Mouse (Mus musculus) limb, embryonic 12.5 days (tissue): ENCODE measurements around the gene Mrpl52. TPM values are rescaled to one million over a fixed set of nuclear protein-coding genes. Genes with fewer than 3 reads are reported as not detected.

Source experiments
- ATAC-seq: fragments of 200-750 bp; cut with Nextera tagmentation; 2 replicates; pipeline ENCODE4 v1.8.0; 2017; ENCODE audit warnings: low read depth, moderate TSS enrichment; ENCODE audit not compliant: insufficient number of reproducible peaks, insufficient read depth, low FRiP score, low TSS enrichment
- H3K27ac ChIP-seq: fragments of 300-500 bp; sonication (generic); 2 replicates; pipeline ENCODE4 v1.5.1; 2016; ENCODE audit warnings: mild to moderate bottlenecking, moderate library complexity
- H3K27me3 ChIP-seq: fragments of 300-500 bp; sonication (generic); 2 replicates; pipeline ENCODE4 v1.6.1; 2016; ENCODE audit warnings: mild to moderate bottlenecking, moderate library complexity
- H3K36me3 ChIP-seq: fragments of 300-500 bp; sonication (generic); 2 replicates; pipeline ENCODE4 v1.6.1; 2016; ENCODE audit warnings: mild to moderate bottlenecking, moderate library complexity
- H3K4me1 ChIP-seq: fragments of 300-500 bp; sonication (generic); replicated peaks from 2 replicates; pipeline ENCODE4 v1.6.1; 2016
- H3K4me2 ChIP-seq: fragments of 300-500 bp; sonication (generic); 2 replicates; pipeline ENCODE4 v1.6.1; 2016; ENCODE audit warnings: mild to moderate bottlenecking, moderate library complexity
- H3K4me3 ChIP-seq: fragments of 300-500 bp; sonication (generic); replicated peaks from 2 replicates; pipeline ENCODE4 v1.5.1; 2016; ENCODE audit warnings: mild to moderate bottlenecking
- H3K9ac ChIP-seq: fragments of 300-500 bp; sonication (generic); replicated peaks from 2 replicates; pipeline ENCODE4 v1.6.1; 2016; ENCODE audit warnings: mild to moderate bottlenecking, moderate library complexity
- H3K9me3 ChIP-seq: fragments of 300-500 bp; sonication (generic); 2 replicates; pipeline ENCODE4 v1.6.1; 2016; ENCODE audit warnings: mild to moderate bottlenecking, moderate library complexity
- WGBS: fragments of 180-500 bp; shearing (Covaris S2); methylation state at CpG from one replicate; pipeline ENCODE4 v1.1.7; 2016; 5-methylcytosine and 5-hydroxymethylcytosine counted together
- polyA plus RNA-seq: library from polyadenylated mRNA; unstranded; fragments of >200 nt; fragmentation: Nextera tagmentation; extraction: Ambion mirVana; gene quantifications from 2 replicates; pipeline ENCODE4 v1.2.1, GENCODE M21; 2016

The Mrpl52 gene
- polyA plus RNA-seq: 259 and 277 TPM in 2 replicates

GRCm38 (mm10) chr14:54426689-54427398 is at the start of gene Mrpl52:
Gene Mrpl52, plus strand, starts transcription at chr14:54426909.
- no peaks in the 10 kb centered on the region for H3K27me3 ChIP-seq
- H3K9me3 ChIP-seq: 0 out of 2 replicates have a peak, but pooled peaks cover 4% of the 10 kb centered on the region
- WGBS: under 1% methylated on average over 48 of the region's 48 CpGs
- peak within 1 kb of the TSS; percentile 86 for H3K4me3 ChIP-seq
- peaks cover 18% of the 10 kb centered on the region for H3K36me3 ChIP-seq
- peak within 1 kb of the TSS; percentile 91 for H3K27ac ChIP-seq
- peak within 1 kb of the TSS; percentile 66 for H3K4me2 ChIP-seq
- ATAC-seq: peak; percentile 81
- H3K9ac ChIP-seq: peak within 1 kb of the TSS; percentile 81
- peaks cover 19% of the 10 kb centered on the region for H3K4me1 ChIP-seq

DNA sequence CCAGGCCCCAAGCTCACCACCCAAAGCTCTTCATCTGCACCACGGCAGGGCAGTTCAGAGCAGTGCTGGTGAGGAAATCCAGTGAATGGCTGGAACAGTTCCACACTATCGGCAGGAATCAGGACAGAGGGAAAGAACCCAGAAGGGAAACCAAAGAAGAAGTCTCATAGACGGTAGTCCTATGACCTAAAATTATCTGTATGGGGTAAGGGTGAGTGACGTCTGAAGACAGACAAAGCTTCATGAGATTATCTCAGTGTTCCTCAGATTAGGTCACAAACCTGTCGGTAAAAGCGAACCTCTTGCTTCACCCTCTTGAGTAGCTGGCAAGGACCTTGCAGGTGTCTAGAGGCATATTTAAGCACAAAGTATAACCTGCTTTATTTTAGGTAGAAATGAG is 49.5 kb upstream of the Mrpl52 start:
- H3K9ac ChIP-seq: no peak overlapping the region
- no peak overlapping the region for H3K4me2 ChIP-seq
- no peak overlapping the region for H3K27ac ChIP-seq
- 86% methylated on average over 6 of the region's 6 CpGs for WGBS
- H3K9me3 ChIP-seq: no peaks in the 10 kb centered on the region
- no peaks in the 10 kb centered on the region for H3K4me1 ChIP-seq
- no peaks in the 10 kb centered on the region for H3K27me3 ChIP-seq
- H3K36me3 ChIP-seq: no peaks in the 10 kb centered on the region
- no peak overlapping the region for H3K4me3 ChIP-seq
- no peak for ATAC-seq

GRCm38 (mm10) chr14:54379571-54379970 is 47.1 kb upstream of the Mrpl52 start:
- H3K4me2 ChIP-seq: no peak overlapping the region
- H3K4me3 ChIP-seq: no peak overlapping the region
- H3K27ac ChIP-seq: no peak overlapping the region
- no peak overlapping the region for H3K9ac ChIP-seq
- no peaks in the 10 kb centered on the region for H3K9me3 ChIP-seq
- H3K27me3 ChIP-seq: no peaks in the 10 kb centered on the region
- WGBS: 73% methylated on average over 13 of the region's 13 CpGs
- ATAC-seq: no peak
- peaks cover 7% of the 10 kb centered on the region for H3K4me1 ChIP-seq
- no peaks in the 10 kb centered on the region for H3K36me3 ChIP-seq

DNA sequence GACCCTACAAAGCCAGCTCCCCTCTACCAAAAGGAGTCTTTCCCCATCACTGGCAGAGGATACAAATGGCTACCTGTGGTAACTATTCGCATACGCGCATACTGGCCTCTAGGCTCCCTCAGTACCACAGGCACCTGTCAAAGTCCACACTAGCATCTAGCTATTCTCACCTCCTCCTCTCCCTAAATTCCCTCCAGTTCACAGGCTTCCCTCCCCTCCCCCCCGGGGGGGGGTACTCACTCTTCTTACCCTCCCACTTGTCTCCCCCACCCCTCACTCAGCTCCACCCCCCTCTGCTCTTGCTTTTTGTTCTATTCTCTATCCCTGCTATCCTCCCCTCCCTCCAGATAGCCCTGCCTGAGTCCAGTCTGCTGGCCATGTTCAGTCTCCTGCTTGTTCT is 46.1 kb upstream of the Mrpl52 start:
- H3K9ac ChIP-seq: no peak overlapping the region
- ATAC-seq: no peak
- H3K9me3 ChIP-seq: no peaks in the 10 kb centered on the region
- no peak overlapping the region for H3K4me2 ChIP-seq
- peaks cover 7% of the 10 kb centered on the region for H3K4me1 ChIP-seq
- H3K27me3 ChIP-seq: no peaks in the 10 kb centered on the region
- H3K27ac ChIP-seq: no peak overlapping the region
- no peaks in the 10 kb centered on the region for H3K36me3 ChIP-seq
- 61% methylated on average over 4 of the region's 4 CpGs for WGBS
- H3K4me3 ChIP-seq: no peak overlapping the region

GRCm38 (mm10) chr14:54381816-54382215 is 44.9 kb upstream of the Mrpl52 start:
- Histone ChIP-seq H3K27me3 (no peaks in the 10 kb centered on the region), H3K9ac (no peak overlapping the region), H3K27ac (no peak overlapping the region), H3K4me2 (no peak overlapping the region), H3K9me3 (no peaks in the 10 kb centered on the region), H3K36me3 (no peaks in the 10 kb centered on the region), H3K4me1 (peaks cover 7% of the 10 kb centered on the region), H3K4me3 (no peak overlapping the region)
- no peak for ATAC-seq
- WGBS: 85% methylated on average over 10 of the region's 10 CpGs

- Histone ChIP-seq H3K27me3 (no peaks in the 10 kb centered on the region), H3K9me3 (no peaks in the 10 kb centered on the region), H3K4me1 (peaks cover 7% of the 10 kb centered on the region), H3K36me3 (no peaks in the 10 kb centered on the region), H3K9ac (no peak overlapping the region), H3K4me2 (no peak overlapping the region), H3K27ac (no peak overlapping the region), H3K4me3 (no peak overlapping the region)
- 91% methylated on average over 9 of the region's 9 CpGs for WGBS
- no peak for ATAC-seq
Observed at GRCm38 (mm10) chr14:54382641-54383040, 44.1 kb upstream of the Mrpl52 start.

DNA sequence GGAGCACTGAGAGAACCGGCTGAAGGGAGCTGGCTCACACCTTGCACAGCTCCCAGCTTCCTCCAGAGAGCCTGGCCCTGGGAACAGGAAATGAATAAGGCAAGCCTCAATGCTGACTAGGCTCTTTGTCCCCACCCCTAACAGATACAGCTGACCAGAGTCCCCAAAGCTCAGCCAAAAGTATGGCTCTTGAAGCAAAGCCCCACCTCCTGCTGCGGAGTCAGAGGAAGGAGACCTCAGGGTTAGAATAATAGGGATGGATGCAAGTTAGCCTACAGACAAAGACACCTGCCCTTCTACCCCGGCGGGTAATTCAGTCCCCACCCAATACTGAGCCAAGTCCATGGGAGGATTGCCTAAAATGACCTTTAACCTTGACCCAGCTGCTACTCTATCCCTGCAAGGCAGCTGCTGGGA is 43.3 kb upstream of the Mrpl52 start:
- H3K4me2 ChIP-seq: no peak overlapping the region
- H3K9me3 ChIP-seq: no peaks in the 10 kb centered on the region
- H3K4me1 ChIP-seq: peaks cover 7% of the 10 kb centered on the region
- ATAC-seq: no peak
- H3K9ac ChIP-seq: no peak overlapping the region
- no peaks in the 10 kb centered on the region for H3K27me3 ChIP-seq
- H3K36me3 ChIP-seq: no peaks in the 10 kb centered on the region
- H3K4me3 ChIP-seq: no peak overlapping the region
- WGBS: 67% methylated on average over 4 of the region's 4 CpGs
- no peak overlapping the region for H3K27ac ChIP-seq

DNA sequence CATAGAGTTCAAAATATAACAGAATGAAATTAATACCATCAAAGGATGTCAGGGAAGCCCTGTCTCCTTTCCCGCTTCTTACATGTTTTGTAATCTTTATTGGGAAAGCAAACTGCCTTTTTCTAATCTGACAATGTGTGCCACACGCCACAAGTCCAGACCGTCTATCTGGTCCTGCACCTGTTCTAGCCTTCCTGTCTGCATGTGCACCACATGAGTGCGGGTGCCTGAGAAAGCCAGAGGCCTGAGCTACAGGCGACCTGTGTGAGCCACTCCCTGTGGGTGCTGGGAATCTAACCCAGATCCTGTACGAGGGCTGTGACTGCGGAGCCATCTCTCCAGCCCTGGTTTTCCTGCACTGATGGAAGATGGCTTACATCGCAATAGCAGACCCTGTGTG is 42.3 kb upstream of the Mrpl52 start:
- Histone ChIP-seq H3K9me3 (no peaks in the 10 kb centered on the region), H3K36me3 (no peaks in the 10 kb centered on the region), H3K4me3 (no peak overlapping the region), H3K9ac (no peak overlapping the region), H3K27me3 (no peaks in the 10 kb centered on the region), H3K4me1 (peaks cover 7% of the 10 kb centered on the region), H3K4me2 (no peak overlapping the region), H3K27ac (no peak overlapping the region)
- WGBS: 90% methylated on average over 8 of the region's 8 CpGs
- ATAC-seq: no peak

DNA sequence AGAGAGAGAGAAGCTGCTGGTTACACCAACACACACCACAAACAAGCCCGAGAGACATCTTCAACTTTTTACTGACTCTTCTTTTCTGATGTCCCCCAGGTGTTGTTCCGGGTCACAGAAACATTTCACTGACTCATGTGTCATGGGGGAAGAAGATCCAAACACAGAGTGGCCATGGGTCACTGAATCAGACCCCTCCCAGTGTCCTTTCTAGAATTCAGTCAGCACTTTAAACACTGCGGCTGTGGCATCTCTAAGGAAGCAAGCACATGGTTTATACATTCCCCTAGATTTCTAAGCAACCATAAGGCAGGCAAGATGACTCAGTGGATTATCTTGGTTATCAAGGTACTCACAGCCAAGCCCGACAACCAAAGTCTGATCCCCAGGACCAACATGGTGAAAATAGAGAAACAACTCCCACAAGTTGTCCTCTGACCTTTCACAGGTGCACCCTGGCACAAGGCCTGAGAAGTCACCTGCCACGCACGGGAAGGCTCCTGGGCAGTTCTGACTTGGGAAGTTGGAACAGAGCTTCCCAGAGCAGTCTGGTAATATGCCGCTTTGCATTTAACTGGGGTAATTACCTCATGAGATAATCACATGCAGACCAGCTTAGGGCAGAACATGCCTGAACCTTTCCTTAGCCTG is 40.6 kb upstream of the Mrpl52 start:
- no peaks in the 10 kb centered on the region for H3K27me3 ChIP-seq
- H3K4me3 ChIP-seq: no peak overlapping the region
- no peak overlapping the region for H3K27ac ChIP-seq
- H3K4me1 ChIP-seq: peaks cover 7% of the 10 kb centered on the region
- no peak overlapping the region for H3K9ac ChIP-seq
- no peaks in the 10 kb centered on the region for H3K9me3 ChIP-seq
- WGBS: 79% methylated on average over 7 of the region's 7 CpGs
- ATAC-seq: no peak
- H3K36me3 ChIP-seq: no peaks in the 10 kb centered on the region
- no peak overlapping the region for H3K4me2 ChIP-seq

DNA sequence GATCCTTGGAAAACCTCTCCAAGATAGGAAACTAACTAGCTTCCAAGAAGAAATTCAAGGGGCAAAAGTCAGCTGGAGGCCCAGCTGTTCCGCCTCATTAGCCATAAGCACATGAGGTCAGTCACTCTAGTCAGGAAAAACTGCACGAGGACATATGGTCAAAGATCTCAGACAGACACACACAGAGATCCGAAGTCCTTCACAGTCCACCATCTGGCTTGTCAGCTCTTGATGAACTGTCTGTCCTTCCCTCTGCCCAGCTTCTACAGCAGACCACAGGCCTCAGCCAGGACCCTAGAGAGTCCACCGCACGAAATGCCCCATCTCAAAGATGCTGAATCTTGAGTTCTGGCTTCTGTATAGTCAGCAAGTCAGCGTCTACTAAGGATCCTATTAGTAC is 39.2 kb upstream of the Mrpl52 start:
- 75% methylated on average over 6 of the region's 6 CpGs for WGBS
- Histone ChIP-seq H3K36me3 (no peaks in the 10 kb centered on the region), H3K4me1 (peaks cover 7% of the 10 kb centered on the region), H3K9me3 (no peaks in the 10 kb centered on the region), H3K9ac (no peak overlapping the region), H3K4me2 (no peak overlapping the region), H3K27me3 (no peaks in the 10 kb centered on the region), H3K4me3 (no peak overlapping the region), H3K27ac (no peak overlapping the region)
- no peak for ATAC-seq

DNA sequence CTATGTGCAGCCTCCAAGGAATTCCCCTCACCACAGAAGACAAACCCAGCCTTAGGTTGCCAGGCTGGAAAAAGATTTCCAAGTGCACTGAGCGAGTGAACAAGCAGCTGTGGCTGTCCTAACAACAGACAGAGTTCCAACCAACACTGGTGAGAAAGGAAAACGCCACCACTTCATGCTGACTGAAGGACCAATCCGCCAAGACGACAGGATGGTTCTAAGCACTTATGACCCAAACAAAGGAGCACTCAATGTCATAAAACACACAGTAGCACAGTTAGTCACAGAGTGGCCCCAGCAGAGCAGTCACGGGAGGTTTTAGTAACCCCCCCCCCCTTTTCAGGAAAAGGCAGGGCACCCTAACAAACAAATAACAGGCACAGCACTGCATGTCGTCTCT is 35.9 kb upstream of the Mrpl52 start:
- 0 out of 2 replicates have a peak, but pooled peaks cover 5% of the 10 kb centered on the region for H3K9me3 ChIP-seq
- H3K4me1 ChIP-seq: no peaks in the 10 kb centered on the region
- 42% methylated on average over 6 of the region's 6 CpGs for WGBS
- H3K4me2 ChIP-seq: no peak overlapping the region
- no peak overlapping the region for H3K4me3 ChIP-seq
- no peak overlapping the region for H3K27ac ChIP-seq
- no peaks in the 10 kb centered on the region for H3K36me3 ChIP-seq
- ATAC-seq: no peak
- H3K9ac ChIP-seq: no peak overlapping the region
- H3K27me3 ChIP-seq: no peaks in the 10 kb centered on the region
